Mouse (Mus musculus) embryonic facial prominence, embryonic 13.5 days (tissue): ENCODE measurements around the gene Plscr1. TPM values are rescaled to one million over a fixed set of nuclear protein-coding genes. Genes with fewer than 3 reads are reported as not detected.

Experiments
- ATAC-seq: fragments of 200-750 bp; cut with Nextera tagmentation; 2 replicates; pipeline ENCODE4 v1.8.0; 2017; ENCODE audit warnings: low read depth; ENCODE audit not compliant: insufficient number of reproducible peaks, insufficient read depth, low FRiP score, low TSS enrichment
- H3K27ac ChIP-seq: fragments of 300-500 bp; sonication (generic); 2 replicates; pipeline ENCODE4 v1.5.1; 2015; ENCODE audit warnings: moderate library complexity, mild to moderate bottlenecking, inconsistent platforms
- H3K27me3 ChIP-seq: fragments of 300-500 bp; sonication (generic); 2 replicates; pipeline ENCODE4 v1.6.1; 2015; ENCODE audit warnings: mild to moderate bottlenecking, inconsistent platforms
- H3K36me3 ChIP-seq: fragments of 300-500 bp; sonication (generic); 2 replicates; pipeline ENCODE4 v1.6.1; 2015; ENCODE audit warnings: mild to moderate bottlenecking, inconsistent platforms
- H3K4me1 ChIP-seq: fragments of 300-500 bp; sonication (generic); 2 replicates; pipeline ENCODE4 v1.6.1; 2015; ENCODE audit warnings: inconsistent platforms
- H3K4me2 ChIP-seq: fragments of 300-500 bp; sonication (generic); 2 replicates; pipeline ENCODE4 v1.6.1; 2015; ENCODE audit warnings: moderate library complexity, mild to moderate bottlenecking, inconsistent platforms
- H3K4me3 ChIP-seq: fragments of 300-500 bp; sonication (generic); 2 replicates; pipeline ENCODE4 v1.5.1; 2015; ENCODE audit warnings: mild to moderate bottlenecking, inconsistent platforms
- H3K9ac ChIP-seq: fragments of 300-500 bp; sonication (generic); 2 replicates; pipeline ENCODE4 v1.6.1; 2015; ENCODE audit warnings: mild to moderate bottlenecking, inconsistent platforms
- H3K9me3 ChIP-seq: fragments of 300-500 bp; sonication (generic); 2 replicates; pipeline ENCODE4 v1.6.1; 2016; ENCODE audit warnings: inconsistent platforms
- WGBS: fragments of 180-500 bp; shearing (Covaris S2); methylation state at CpG from one replicate; pipeline ENCODE4 v1.1.7; 2015; ENCODE audit warnings: mixed read lengths; 5-methylcytosine and 5-hydroxymethylcytosine counted together
- polyA plus RNA-seq: library from polyadenylated mRNA; unstranded; fragments of >200 nt; fragmentation: Nextera tagmentation; extraction: Ambion mirVana; gene quantifications from 2 replicates; pipeline ENCODE4 v1.2.1, GENCODE M21; 2015

Gene Plscr1
- polyA plus RNA-seq, 1 experiment from 2014 or later: 15.9 TPM

DNA sequence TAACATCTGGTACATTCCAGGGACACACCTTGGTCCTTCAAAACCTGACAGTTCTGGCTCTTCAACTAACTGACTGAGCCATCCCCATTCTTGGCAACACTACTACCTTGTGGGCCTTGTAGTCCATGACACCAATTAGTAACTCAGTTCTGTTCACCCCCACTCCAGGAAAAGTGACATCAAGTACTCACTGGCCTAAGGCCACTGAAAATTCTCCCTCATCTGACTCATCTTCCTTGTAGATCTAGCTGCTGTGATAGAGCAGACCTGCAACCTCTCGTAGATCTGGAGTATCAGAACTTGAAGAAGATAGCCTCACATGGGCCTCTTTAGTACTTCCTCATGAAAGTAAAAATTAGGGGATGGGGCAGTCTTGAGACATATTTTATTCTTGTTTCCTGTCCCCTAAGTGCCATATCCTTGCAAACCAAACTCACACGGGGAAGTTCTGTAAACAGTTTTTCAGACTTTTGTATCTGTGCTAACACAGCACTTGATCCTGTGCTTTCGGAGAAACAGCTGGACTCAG, 23.4 kb upstream of the Plscr1 start:
- ATAC-seq: no peak
- H3K9ac ChIP-seq: no peak overlapping the region
- H3K27ac ChIP-seq: no peak overlapping the region
- H3K4me1 ChIP-seq: no peaks in the 10 kb centered on the region
- H3K4me2 ChIP-seq: no peak overlapping the region
- no peaks in the 10 kb centered on the region for H3K36me3 ChIP-seq
- WGBS: 78% methylated on average over 3 of the region's 3 CpGs
- H3K9me3 ChIP-seq: no peaks in the 10 kb centered on the region
- no peak overlapping the region for H3K4me3 ChIP-seq
- H3K27me3 ChIP-seq: no peaks in the 10 kb centered on the region

DNA sequence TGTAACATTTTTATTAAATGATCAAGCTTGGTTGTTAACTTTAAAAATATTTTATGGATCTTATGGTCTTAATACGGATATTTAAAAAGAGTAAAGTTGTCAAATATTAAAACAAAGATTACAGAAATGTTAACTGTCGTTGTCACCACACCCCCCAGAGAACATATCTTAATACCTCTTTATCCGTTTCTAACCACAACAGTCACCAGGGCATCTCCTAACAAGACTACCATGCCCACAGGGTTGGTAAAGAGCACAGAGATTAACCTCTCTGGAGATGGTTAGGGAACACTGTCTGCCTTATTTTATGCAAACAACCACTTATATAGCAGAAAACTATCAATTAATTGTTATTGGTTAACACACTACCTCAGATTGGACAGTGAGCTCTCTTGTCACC, 22.8 kb upstream of the Plscr1 start:
- no peak overlapping the region for H3K4me2 ChIP-seq
- 76% methylated on average over 3 of the region's 3 CpGs for WGBS
- no peak for ATAC-seq
- H3K4me1 ChIP-seq: no peaks in the 10 kb centered on the region
- H3K9ac ChIP-seq: no peak overlapping the region
- no peaks in the 10 kb centered on the region for H3K36me3 ChIP-seq
- no peaks in the 10 kb centered on the region for H3K9me3 ChIP-seq
- no peak overlapping the region for H3K4me3 ChIP-seq
- no peak overlapping the region for H3K27ac ChIP-seq
- no peaks in the 10 kb centered on the region for H3K27me3 ChIP-seq

DNA sequence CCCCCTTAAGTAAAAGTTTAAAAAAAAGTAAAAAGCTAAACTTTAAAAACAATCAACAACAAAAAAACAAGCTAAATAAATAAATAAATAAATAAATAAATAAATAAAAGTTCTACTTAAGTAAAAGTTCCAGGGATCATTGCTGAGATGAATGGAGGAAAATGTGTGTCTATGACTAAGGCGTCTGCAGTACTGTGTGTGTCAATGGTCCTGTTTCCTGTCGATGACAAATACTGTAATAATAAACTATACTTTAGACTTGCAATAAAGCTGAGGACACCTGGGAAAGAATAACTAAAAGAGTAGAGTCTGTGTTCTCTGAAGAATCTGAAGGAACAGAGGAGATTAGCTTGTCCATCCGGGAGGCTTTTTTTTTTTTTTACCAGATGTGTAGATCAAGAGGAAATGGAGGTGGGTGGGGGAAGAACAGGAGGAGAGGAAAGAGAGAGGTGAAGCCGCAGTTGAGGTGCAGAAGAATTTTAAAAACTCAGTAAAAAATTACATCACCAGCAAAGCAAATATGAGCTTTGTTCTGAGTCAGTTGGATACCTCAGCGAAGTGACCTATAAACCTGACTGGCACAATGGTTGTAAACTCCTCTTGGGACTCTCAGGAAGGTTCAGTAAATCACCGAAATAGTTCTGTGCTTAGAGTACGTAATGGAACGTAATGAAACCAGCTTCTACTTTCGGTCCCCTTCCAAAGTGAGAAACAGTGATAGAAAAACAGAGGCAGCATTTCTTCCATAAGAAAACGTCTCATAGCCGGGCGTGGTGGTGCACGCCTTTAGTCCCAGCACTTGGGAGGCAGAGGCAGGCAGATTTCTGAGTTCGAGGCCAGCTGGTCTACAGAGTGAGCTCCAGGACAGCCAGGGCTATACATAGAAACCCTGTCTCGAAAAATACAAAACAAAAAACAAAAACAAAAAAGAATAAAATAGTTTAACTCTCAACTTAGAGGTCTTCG, 20.4 kb upstream of the Plscr1 start:
- Histone ChIP-seq H3K4me1 (no peaks in the 10 kb centered on the region), H3K4me3 (no peak overlapping the region), H3K27me3 (no peaks in the 10 kb centered on the region), H3K9ac (no peak overlapping the region), H3K27ac (no peak overlapping the region), H3K4me2 (no peak overlapping the region), H3K36me3 (no peaks in the 10 kb centered on the region), H3K9me3 (no peaks in the 10 kb centered on the region)
- 88% methylated on average over 16 of the region's 16 CpGs for WGBS
- ATAC-seq: no peak

- Histone ChIP-seq H3K9ac (no peak overlapping the region), H3K4me3 (no peak overlapping the region), H3K9me3 (no peaks in the 10 kb centered on the region), H3K4me2 (no peak overlapping the region), H3K27me3 (no peaks in the 10 kb centered on the region), H3K36me3 (no peaks in the 10 kb centered on the region), H3K4me1 (no peaks in the 10 kb centered on the region), H3K27ac (no peak overlapping the region)
- no peak for ATAC-seq
- 67% methylated on average over 2 of the region's 2 CpGs for WGBS
Measured at GRCm38 (mm10) chr9:92229833-92230205, 19.7 kb upstream of the Plscr1 start.

DNA sequence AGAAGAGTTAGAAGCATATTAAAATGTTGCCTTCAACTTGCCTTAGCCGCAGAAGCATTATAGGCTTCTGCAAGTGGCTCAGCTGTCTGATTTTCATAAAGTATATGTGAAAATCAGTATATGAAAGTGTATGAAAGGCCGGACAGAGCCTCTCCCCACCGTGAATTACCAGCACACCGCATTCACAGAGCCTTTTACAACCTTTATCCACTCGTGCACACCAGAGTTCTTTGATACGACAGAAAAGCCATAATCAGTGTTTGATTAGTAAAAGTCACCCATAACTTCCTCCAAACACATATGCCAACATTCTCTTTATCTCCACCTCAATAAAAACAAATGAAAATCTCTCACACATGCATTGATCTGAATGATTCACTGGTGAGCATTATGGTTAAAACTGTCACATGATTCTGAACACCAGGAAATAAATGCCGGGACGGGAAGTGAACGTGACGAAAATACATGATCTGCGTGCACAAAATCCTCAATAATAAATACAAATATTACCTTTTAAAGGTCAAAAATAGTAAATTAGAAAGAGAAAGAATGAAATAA, 14.6 kb upstream of the Plscr1 start:
- no peak overlapping the region for H3K9ac ChIP-seq
- H3K4me2 ChIP-seq: no peak overlapping the region
- no peak overlapping the region for H3K4me3 ChIP-seq
- H3K36me3 ChIP-seq: no peaks in the 10 kb centered on the region
- no peaks in the 10 kb centered on the region for H3K27me3 ChIP-seq
- 89% methylated on average over 11 of the region's 11 CpGs for WGBS
- no peaks in the 10 kb centered on the region for H3K9me3 ChIP-seq
- no peaks in the 10 kb centered on the region for H3K4me1 ChIP-seq
- ATAC-seq: no peak
- H3K27ac ChIP-seq: no peak overlapping the region

DNA sequence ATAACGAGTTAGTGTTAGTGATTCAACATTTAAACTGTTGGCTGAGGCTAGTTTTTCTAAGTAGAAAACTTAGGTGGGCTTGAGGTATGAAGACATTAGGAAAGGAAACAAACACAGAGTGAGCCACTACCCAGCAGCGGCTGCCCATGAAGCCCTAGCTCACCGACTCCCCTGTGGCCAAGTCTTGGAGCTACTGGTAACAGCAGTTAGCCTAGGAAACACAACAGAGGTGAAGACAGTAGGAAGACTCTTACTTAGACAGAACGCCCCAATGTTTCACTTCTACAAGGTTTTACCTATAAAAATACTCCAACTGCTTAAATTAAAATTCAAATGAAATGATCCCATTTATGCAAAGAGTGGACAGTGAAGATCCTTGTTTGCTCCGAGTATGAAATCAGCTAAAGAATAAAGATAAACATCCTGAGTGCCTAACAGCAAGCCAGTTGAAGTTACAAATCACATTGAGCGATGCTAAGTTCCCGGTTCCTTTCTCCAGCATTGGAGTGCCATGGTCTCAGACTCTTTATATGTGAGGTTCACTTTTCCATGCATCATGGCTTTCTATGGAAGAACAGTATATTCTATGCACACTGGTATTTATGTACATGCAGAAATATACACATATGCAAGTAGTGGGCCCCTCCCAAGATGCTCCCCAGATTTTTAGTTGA, 640 bp upstream of the Plscr1 start:
- no peak for ATAC-seq
- Histone ChIP-seq H3K36me3 (no peaks in the 10 kb centered on the region), H3K4me1 (peaks cover 13% of the 10 kb centered on the region), H3K9ac (no peak overlapping the region), H3K27ac (no peak overlapping the region), H3K4me3 (no peak overlapping the region), H3K27me3 (no peaks in the 10 kb centered on the region), H3K9me3 (no peaks in the 10 kb centered on the region), H3K4me2 (peak overlapping the region; percentile 75)
- WGBS: 82% methylated on average over 7 of the region's 7 CpGs

DNA sequence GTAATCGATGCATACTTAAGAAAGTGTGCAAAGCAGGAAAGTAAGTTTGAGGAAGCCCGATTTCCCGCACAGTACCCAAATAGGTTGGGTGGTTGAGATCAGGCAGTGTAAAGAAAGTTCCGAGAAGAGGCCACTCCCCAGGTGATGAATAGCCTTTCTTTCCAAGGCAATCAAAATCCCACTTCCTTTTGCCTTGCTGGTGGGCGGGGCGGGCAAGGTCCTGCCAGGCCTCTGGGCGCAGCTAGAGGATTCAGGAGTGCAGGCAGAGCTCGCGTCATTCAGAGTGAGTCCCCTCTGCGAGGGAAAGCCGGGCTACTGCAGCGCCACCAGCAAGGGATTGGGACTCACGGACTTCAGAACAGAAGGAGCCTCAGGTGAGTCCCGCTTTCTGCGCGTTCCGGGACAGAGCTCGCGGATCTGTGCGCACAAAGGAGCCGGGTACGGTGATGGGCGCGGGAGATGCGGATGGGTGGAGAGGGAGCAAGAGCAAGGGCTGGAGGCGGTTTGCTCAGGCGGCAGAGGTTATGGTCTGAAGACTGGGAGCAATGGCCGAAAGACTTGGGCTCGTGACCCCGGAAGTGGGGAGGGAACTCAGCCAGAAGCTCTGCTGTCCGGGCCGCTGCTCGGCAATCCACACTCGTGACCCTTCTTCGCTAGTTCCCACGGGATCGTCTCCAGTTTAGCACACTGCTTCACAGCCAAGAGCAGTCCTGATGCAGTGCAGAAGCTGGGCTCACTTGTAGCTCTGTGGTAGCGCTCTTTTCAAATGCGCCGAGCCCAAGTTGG, 630 bp downstream of the Plscr1 start:
- Histone ChIP-seq H3K9ac (peak overlapping the region; percentile 81), H3K4me3 (peak overlapping the region; percentile 64), H3K27ac (peak overlapping the region; percentile 85), H3K4me1 (peaks cover 13% of the 10 kb centered on the region), H3K4me2 (peak overlapping the region; percentile 75), H3K36me3 (no peaks in the 10 kb centered on the region), H3K27me3 (no peaks in the 10 kb centered on the region), H3K9me3 (no peaks in the 10 kb centered on the region)
- ATAC-seq: peak; percentile 82
- under 1% methylated on average over 40 of the region's 40 CpGs for WGBS

DNA sequence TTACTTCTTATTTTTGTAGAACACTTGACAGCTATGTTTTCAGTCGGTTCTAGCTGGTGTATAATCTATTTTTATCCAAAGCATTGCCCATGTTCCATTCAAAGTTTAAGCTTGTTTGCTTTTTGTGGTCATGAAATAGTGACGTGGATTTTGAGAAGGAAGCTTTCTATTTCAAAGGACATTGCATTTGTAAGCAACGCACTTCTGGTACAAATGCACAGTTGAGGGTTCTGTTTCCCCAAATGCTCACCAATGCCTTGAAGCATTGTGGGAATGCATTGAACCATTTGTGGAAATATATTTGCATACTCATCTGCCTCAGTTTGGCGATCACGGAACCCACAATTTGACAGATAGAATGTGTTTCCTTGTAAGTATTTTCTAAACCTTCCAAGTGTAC, 3.2 kb downstream of the Plscr1 start:
- no peak overlapping the region for H3K9ac ChIP-seq
- no peak for ATAC-seq
- WGBS: 70% methylated on average over 5 of the region's 5 CpGs

DNA sequence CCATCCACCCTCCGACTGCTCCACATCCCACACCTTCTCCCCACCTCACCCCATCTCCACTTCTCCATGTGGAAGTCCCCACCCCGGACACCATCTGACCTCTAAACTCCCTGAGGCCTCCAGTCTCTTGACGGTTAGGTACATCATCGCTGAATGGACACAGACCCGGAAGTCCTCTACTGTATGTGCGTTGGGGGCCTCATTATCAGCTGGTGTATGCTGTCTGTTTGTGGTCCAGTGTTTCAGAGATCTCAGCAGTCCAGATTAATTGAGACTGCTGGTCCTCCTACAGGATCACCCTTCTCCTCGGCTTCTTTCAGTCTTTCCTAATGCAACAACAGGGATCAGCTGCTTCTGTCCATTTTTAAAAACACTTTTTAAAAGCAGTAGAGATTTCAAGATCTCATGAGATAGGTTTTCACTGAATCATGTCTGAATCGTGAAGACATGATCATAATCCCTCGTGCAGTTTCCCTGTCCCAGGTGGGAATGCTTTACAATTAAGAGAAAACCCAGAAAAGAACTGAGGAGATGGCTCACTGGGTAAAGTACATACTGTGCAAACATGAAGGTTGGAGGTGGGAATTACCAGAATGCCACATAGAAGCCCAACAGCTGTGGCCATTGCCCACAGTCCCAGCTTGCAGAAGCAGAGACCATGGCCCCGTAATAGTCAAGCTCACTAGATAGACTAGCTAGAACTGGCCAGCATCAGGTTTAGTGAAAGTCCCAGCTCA, 4.2 kb downstream of the Plscr1 start:
- ATAC-seq: no peak
- Histone ChIP-seq H3K36me3 (no peaks in the 10 kb centered on the region), H3K27me3 (no peaks in the 10 kb centered on the region), H3K4me2 (no peak overlapping the region), H3K4me1 (peaks cover 13% of the 10 kb centered on the region), H3K9me3 (no peaks in the 10 kb centered on the region), H3K27ac (no peak overlapping the region), H3K4me3 (no peak overlapping the region), H3K9ac (no peak overlapping the region)
- WGBS: 90% methylated on average over 10 of the region's 10 CpGs

More for the DNA sequence above, 3.2 kb downstream of the Plscr1 start:
- Histone ChIP-seq H3K4me3 (no peak overlapping the region), H3K9me3 (no peaks in the 10 kb centered on the region), H3K4me2 (no peak overlapping the region), H3K27ac (no peak overlapping the region), H3K36me3 (no peaks in the 10 kb centered on the region), H3K4me1 (peaks cover 13% of the 10 kb centered on the region), H3K27me3 (no peaks in the 10 kb centered on the region)

DNA sequence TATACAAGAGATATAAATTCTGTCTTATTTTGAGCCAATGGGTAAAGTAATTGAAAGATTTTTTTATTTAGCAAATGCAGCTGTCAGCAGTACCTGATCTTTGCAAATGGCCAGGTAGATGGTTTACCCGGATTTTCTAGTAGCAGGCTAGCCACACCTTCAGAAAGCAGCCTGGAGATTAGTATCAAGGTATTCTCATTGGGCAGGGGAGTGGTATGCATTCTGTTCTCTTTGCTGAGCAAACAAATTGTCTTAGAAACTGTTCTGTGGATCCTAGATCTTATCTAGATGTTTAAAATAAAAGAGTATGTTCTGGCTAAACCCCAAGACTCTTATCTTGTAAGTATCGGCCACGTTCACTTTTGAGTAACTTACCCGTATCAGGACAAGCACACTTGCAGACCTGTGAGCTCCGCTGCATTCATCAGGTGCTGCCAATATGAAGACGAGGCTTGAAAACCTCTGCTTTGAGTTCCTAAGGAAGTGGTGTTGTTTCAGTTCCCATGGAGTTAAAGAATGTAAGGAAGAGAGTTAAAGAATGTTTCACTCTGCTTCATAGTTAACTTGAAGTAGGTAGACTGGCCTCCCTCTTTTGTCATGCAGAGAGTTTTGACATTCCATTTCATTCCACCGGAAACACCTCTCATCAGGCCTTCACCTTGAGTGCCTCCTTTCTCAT, 11.1 kb downstream of the Plscr1 start:
- ATAC-seq: no peak

More for the DNA sequence above, 11.1 kb downstream of the Plscr1 start:
- no peak overlapping the region for H3K27ac ChIP-seq
- H3K9me3 ChIP-seq: no peaks in the 10 kb centered on the region
- no peak overlapping the region for H3K4me3 ChIP-seq
- H3K36me3 ChIP-seq: 0 out of 2 replicates have a peak, but pooled peaks cover 8% of the 10 kb centered on the region
- H3K9ac ChIP-seq: no peak overlapping the region
- H3K4me2 ChIP-seq: no peak overlapping the region
- WGBS: 80% methylated on average over 7 of the region's 7 CpGs
- no peaks in the 10 kb centered on the region for H3K27me3 ChIP-seq
- H3K4me1 ChIP-seq: no peaks in the 10 kb centered on the region
